Mouse (Mus musculus): ENCODE results near the gene Mmp15. TPM values are rescaled to one million over a fixed set of nuclear protein-coding genes. Genes with fewer than 3 reads are reported as not detected.

The Mmp15 gene
- polyA plus RNA-seq (2012; rRNA removed), result 0.64 and 0.83 TPM in 2 replicates
- 0.43 and 1.1 TPM in 2 replicates for polyA plus RNA-seq (2014; fragmentation: Nextera tagmentation; extraction: Ambion mirVana)

DNA sequence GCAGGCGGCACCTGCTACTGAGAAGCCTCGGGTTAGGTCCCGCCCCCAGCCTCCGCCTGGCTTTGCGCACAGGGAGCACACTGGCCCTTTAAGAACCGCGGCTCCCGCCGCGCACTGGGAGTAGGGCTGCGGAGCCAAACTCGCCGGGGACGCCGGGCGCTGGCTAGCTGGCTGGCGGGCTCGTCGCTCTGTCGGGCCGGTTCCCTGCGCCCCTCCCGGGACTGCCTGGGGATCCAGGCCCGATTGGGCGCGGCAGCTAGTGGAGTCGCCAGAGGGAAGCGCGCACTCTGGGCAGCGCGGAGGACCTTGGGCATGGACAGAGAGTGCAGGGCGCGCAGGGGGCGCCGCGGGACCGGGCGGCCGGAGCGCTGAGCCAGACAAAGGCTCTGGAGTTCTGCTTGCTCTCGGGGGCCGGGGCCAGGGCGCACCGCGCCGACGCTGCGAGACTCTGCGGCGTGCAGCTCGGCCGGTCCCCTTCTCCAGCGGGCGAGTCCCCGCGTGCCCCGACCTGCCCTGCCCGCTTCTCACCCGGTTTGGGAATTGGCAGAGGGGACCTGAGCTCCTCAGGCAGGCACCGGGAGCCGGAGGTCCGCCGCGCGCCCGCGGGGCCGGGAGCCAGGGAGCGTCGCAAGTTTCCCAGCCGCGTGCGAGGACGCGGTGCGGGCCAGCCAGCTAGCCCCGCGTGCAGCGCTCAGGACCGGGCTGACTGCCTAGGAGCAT, at the start of gene Mmp15:
Gene Mmp15 (plus strand): TSS at position 118 of the 720 bp plus-strand sequence.
- Histone ChIP-seq H3K9ac (replicated peaks) (no peak within 1 kb of the TSS), H3K4me2 (ENCODE audit: low read depth) (peak within 1 kb of the TSS; percentile 58), H3K4me1 (replicated peaks; ENCODE audit: control insufficient read depth in 2 of 2, insufficient read depth in 2 of 2, low read length in 1 of 2) (no peaks in the 10 kb centered on the region), H3K27me3 (ENCODE audit: control insufficient read depth, insufficient read depth, low read length) (peaks cover 38% of the 10 kb centered on the region), H3K36me3 (replicated peaks; ENCODE audit: control insufficient read depth, insufficient read depth, low read depth) (no peaks in the 10 kb centered on the region), H3K9me3 (ENCODE audit: control insufficient read depth, low read length) (no peaks in the 10 kb centered on the region), H3K27ac (no peak within 1 kb of the TSS), H3K4me3 (ENCODE audit: insufficient read depth in 1 of 2, low read depth in 2 of 2, low read length in 2 of 2) (peak within 1 kb of the TSS; percentile 44 to 49)
- ATAC-seq (ENCODE audit: insufficient read depth) (peak; percentile 44; the same call in 1 of the 2 replicates), DNase-seq (ENCODE audit: low read depth in 3 of 3, low spot score in 3 of 3) (no peak)
- WGBS (ENCODE audit: insufficient replicate concordance), result under 1% methylated on average over 76 of the region's 80 CpGs
- TF ChIP-seq CTCF (IDR thresholded peaks at IDR 0.05; ENCODE audit: low read depth), result no peak
- TF ChIP-seq EP300 (IDR thresholded peaks at IDR 0.05; ENCODE audit: low read depth), result no peak

GRCm38 (mm10) chr8:95302410-95302809, 49.7 kb upstream of the Mmp15 start:
- no peaks in the 10 kb centered on the region for H3K27me3 ChIP-seq (ENCODE audit: control insufficient read depth, insufficient read depth, low read length)
- no peak overlapping the region for H3K9ac ChIP-seq (replicated peaks)
- DNase-seq (ENCODE audit: low read depth in 3 of 3, low spot score in 3 of 3) (peak in 1 of 3 experiments; percentile 4), ATAC-seq (ENCODE audit: insufficient read depth) (no peak)
- no peak overlapping the region for H3K4me2 ChIP-seq (ENCODE audit: low read depth)
- H3K36me3 ChIP-seq (replicated peaks; ENCODE audit: control insufficient read depth, insufficient read depth, low read depth), result no peaks in the 10 kb centered on the region
- H3K4me3 ChIP-seq (ENCODE audit: insufficient read depth in 1 of 2, low read depth in 2 of 2, low read length in 2 of 2), result no peak overlapping the region
- WGBS (ENCODE audit: insufficient replicate concordance), result 16% methylated on average over 5 of the region's 5 CpGs
- TF ChIP-seq EP300 (IDR thresholded peaks at IDR 0.05; ENCODE audit: low read depth) (no peak), CTCF (IDR thresholded peaks at IDR 0.05; ENCODE audit: low read depth) (peak; percentile 64)
- no peak overlapping the region for H3K27ac ChIP-seq
- H3K9me3 ChIP-seq (ENCODE audit: control insufficient read depth, low read length), result no peaks in the 10 kb centered on the region
- H3K4me1 ChIP-seq (replicated peaks; ENCODE audit: control insufficient read depth in 2 of 2, insufficient read depth in 2 of 2, low read length in 1 of 2), result no peaks in the 10 kb centered on the region

DNA sequence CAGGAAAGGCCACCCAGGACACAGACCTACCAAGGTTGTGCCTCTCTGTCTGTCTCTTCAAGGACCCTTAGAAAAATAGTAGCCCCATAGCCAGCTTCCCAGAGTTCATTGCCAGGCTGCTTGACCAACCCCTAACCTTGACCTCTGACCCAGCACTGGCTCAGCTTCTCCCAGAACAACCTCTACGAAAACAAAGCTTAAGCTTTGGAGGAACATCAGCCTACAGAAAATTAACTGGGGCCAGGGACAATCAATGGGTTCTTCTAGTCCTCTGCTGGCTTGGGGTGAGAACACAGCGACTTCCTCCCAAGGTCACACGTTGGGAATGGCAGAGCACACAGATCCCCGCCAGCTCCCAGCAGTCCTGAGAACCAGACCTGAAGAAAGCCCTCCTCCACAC, 46.5 kb upstream of the Mmp15 start:
- TF ChIP-seq EP300 (IDR thresholded peaks at IDR 0.05; ENCODE audit: low read depth), result no peak
- no peak for TF ChIP-seq CTCF (IDR thresholded peaks at IDR 0.05; ENCODE audit: low read depth)
- H3K4me1 ChIP-seq (replicated peaks; ENCODE audit: control insufficient read depth in 2 of 2, insufficient read depth in 2 of 2, low read length in 1 of 2), result no peaks in the 10 kb centered on the region
- no peaks in the 10 kb centered on the region for H3K9me3 ChIP-seq (ENCODE audit: control insufficient read depth, low read length)
- no peak overlapping the region for H3K4me3 ChIP-seq (ENCODE audit: insufficient read depth in 1 of 2, low read depth in 2 of 2, low read length in 2 of 2)
- WGBS (ENCODE audit: insufficient replicate concordance), result 56% methylated on average over 4 of the region's 4 CpGs
- H3K36me3 ChIP-seq (replicated peaks; ENCODE audit: control insufficient read depth, insufficient read depth, low read depth), result no peaks in the 10 kb centered on the region
- H3K27me3 ChIP-seq (ENCODE audit: control insufficient read depth, insufficient read depth, low read length), result no peaks in the 10 kb centered on the region
- DNase-seq (ENCODE audit: low read depth in 3 of 3, low spot score in 3 of 3) (no peak), ATAC-seq (ENCODE audit: insufficient read depth) (no peak)
- no peak overlapping the region for H3K9ac ChIP-seq (replicated peaks)
- no peak overlapping the region for H3K27ac ChIP-seq
- no peak overlapping the region for H3K4me2 ChIP-seq (ENCODE audit: low read depth)

DNA sequence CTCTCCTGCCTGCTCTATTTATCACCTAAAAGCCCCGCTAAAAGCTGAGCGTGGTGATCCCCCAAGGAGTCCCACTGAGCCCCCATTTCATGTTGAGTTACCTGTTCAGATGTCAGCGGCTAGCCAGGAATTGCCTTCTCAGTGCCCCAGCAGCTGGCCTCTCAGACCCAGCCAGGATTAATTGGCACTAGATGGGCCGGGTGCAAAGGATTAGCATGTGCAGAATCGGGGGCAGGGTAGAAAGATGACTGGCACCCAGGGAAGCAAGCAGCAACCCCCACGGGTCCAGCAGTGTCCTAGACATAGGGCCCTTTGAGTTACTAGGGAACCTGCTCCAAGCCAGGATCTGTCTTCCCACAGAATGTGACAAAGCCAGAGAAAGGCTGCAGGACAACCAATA, 45.6 kb upstream of the Mmp15 start, which contains the start of gene Cngb1:
Gene Cngb1 (minus strand): TSS at position 155 of the 400 bp plus-strand sequence.
- Histone ChIP-seq H3K4me1 (replicated peaks; ENCODE audit: control insufficient read depth in 2 of 2, insufficient read depth in 2 of 2, low read length in 1 of 2) (no peaks in the 10 kb centered on the region), H3K36me3 (replicated peaks; ENCODE audit: control insufficient read depth, insufficient read depth, low read depth) (no peaks in the 10 kb centered on the region), H3K4me2 (ENCODE audit: low read depth) (no peak within 1 kb of the TSS), H3K27me3 (ENCODE audit: control insufficient read depth, insufficient read depth, low read length) (no peaks in the 10 kb centered on the region), H3K27ac (no peak within 1 kb of the TSS), H3K4me3 (ENCODE audit: insufficient read depth in 1 of 2, low read depth in 2 of 2, low read length in 2 of 2) (no peak within 1 kb of the TSS), H3K9me3 (ENCODE audit: control insufficient read depth, low read length) (no peaks in the 10 kb centered on the region), H3K9ac (replicated peaks) (no peak within 1 kb of the TSS)
- no peak for DNase-seq (ENCODE audit: low read depth in 3 of 3, low spot score in 3 of 3)
- TF ChIP-seq CTCF (IDR thresholded peaks at IDR 0.05; ENCODE audit: low read depth), result no peak
- TF ChIP-seq EP300 (IDR thresholded peaks at IDR 0.05; ENCODE audit: low read depth), result no peak
- 31% methylated on average over 6 of the region's 6 CpGs for WGBS (ENCODE audit: insufficient replicate concordance)
- ATAC-seq (ENCODE audit: insufficient read depth), result no peak

- Histone ChIP-seq H3K4me2 (ENCODE audit: low read depth) (no peak within 1 kb of the TSS), H3K27me3 (ENCODE audit: control insufficient read depth, insufficient read depth, low read length) (no peaks in the 10 kb centered on the region), H3K27ac (no peak within 1 kb of the TSS), H3K9me3 (ENCODE audit: control insufficient read depth, low read length) (no peaks in the 10 kb centered on the region), H3K36me3 (replicated peaks; ENCODE audit: control insufficient read depth, insufficient read depth, low read depth) (no peaks in the 10 kb centered on the region), H3K4me1 (replicated peaks; ENCODE audit: control insufficient read depth in 2 of 2, insufficient read depth in 2 of 2, low read length in 1 of 2) (no peaks in the 10 kb centered on the region), H3K4me3 (ENCODE audit: insufficient read depth in 1 of 2, low read depth in 2 of 2, low read length in 2 of 2) (no peak within 1 kb of the TSS), H3K9ac (replicated peaks) (no peak within 1 kb of the TSS)
- ATAC-seq (ENCODE audit: insufficient read depth) (no peak), DNase-seq (ENCODE audit: low read depth in 3 of 3, low spot score in 3 of 3) (no peak)
- TF ChIP-seq CTCF (IDR thresholded peaks at IDR 0.05; ENCODE audit: low read depth) (no peak), EP300 (IDR thresholded peaks at IDR 0.05; ENCODE audit: low read depth) (no peak)
- WGBS (ENCODE audit: insufficient replicate concordance), result 31% methylated on average over 6 of the region's 6 CpGs
Observed at GRCm38 (mm10) chr8:95310342-95310970, 41.6 kb upstream of the Mmp15 start, which contains the start of gene Tepp. TSS of gene Tepp (plus strand) at chr8:95310566.
